Mouse (Mus musculus) lung, adult 2 months (tissue): ENCODE measurements around the gene Slc12a3.

Experiments used
- CTCF ChIP-seq: fragments of 200-500 bp; IDR thresholded peaks from 2 replicates; pipeline ENCODE4 v1.5.1; 2011; ENCODE audit warnings: mild to moderate bottlenecking, low read length, control low read depth; ENCODE audit not compliant: insufficient read depth
- POLR2A ChIP-seq: fragments of 200-500 bp; IDR thresholded peaks from 2 replicates; pipeline ENCODE4 v1.6.1; 2011; ENCODE audit warnings: low read depth, mild to moderate bottlenecking, control low read depth, low read length, borderline replicate concordance; ENCODE audit errors: extremely low read depth

GRCm38 (mm10) chr8:94292072-94292471 is 36.9 kb upstream of the Slc12a3 start:
- no peak for TF ChIP-seq POLR2A
- no peak for TF ChIP-seq CTCF
